Mouse (Mus musculus): ENCODE data around the gene Gm27027. TPM values are rescaled to one million over a fixed set of nuclear protein-coding genes. Genes with fewer than 3 reads are reported as not detected.

Gm27027 gene
- total RNA-seq (2021), result not detected

- intact Hi-C loops (cut with DNase I), result no loop called here
- no peak for DNase-seq (ENCODE audit: low spot score)
These were observed at the start of gene Gm27027 for GRCm38 (mm10) chr2:93996254-93996653. TSS of gene Gm27027 (minus strand) at chr2:93996354.

DNA sequence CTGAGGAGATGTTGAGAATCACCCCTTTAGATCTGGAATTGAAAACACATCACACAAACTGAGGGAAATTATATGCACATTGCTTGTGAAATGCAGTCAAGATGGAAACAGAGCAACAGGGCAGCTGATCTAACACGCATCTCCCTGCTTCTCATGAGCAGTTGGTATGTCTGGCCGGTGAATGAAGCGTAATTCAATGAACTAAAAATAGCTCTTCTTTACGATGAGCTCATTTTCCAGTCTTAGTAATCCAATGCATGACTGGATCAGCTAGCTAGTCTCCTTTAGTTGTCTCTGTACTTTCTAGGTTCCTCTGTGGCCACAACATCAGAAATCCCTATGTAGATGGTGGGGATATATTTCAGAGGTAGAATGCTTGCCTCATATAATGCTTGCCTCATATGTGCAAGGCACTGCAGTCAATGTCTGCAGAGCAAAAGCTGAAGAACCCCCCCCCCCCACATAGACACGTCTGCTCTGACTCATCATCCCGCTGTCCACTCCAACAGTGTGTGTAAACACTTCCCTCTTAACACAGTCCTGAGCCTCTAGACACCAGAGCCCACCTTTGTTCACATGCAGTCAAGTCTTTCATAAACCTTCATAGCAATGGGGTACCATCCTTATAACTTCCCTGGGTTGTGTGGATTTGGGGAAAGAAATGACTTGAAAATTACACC lies 49.4 kb upstream of the Gm27027 start:
- intact Hi-C loops (cut with DNase I), result no loop called here
- no peak for DNase-seq (ENCODE audit: low spot score)

- intact Hi-C loops (cut with DNase I), result no loop called here
- no peak for DNase-seq (ENCODE audit: low spot score)
These were observed 48.0 kb upstream of the Gm27027 start for GRCm38 (mm10) chr2:94044174-94044573.

DNA sequence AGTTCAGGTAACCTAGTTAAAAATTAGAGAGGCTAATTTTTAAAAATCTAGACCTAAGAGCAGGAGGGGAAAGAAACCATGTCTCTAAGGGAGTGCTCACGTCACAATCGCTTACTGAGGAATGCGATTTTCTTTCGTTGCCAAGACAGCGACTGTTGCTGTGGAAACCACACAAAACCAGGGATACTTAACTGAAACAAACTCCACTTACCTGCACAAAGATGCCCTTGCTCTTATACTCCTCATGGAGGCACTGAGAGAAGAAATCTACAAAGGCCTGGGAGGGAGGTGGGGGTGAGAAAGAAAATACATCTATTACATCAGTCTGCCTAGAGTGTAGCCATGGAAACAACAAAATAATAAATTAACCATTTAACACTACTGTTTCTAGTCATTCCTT lies 47.5 kb upstream of the Gm27027 start:
- DNase-seq (ENCODE audit: low spot score), result no peak
- intact Hi-C loops (cut with DNase I), result no loop called here

DNA sequence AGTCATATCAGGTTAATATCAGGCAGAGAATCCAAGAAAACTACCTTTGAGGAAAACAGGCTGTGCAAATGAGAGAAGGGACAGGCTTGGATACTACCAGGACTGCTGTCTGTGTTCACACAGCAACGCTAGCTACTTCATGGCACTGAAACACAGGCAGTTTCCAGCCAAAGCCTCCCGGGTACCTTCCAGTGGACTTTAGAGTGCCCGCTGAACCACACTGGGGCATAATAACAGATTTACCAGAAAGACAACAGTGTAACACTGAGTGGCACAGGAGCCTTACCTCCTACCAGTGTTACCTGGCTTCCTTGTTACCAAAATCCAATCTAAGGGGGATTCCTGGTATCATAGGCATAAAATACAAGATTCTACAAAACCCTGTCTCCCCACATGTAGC lies 46.3 kb upstream of the Gm27027 start:
- DNase-seq (ENCODE audit: low spot score), result no peak
- intact Hi-C loops (cut with DNase I), result no loop called here

- intact Hi-C loops (cut with DNase I), result no loop called here
These were observed 44.4 kb upstream of the Gm27027 start for GRCm38 (mm10) chr2:94040391-94041125.

GRCm38 (mm10) chr2:94035428-94036331 lies 39.5 kb upstream of the Gm27027 start:
- no peak for DNase-seq (ENCODE audit: low spot score)

More at GRCm38 (mm10) chr2:94040391-94041125, 44.4 kb upstream of the Gm27027 start:
- DNase-seq (ENCODE audit: low spot score), result no peak

GRCm38 (mm10) chr2:94030602-94031001 lies 34.4 kb upstream of the Gm27027 start:
- no peak for DNase-seq (ENCODE audit: low spot score)
- intact Hi-C loops (cut with DNase I), result no loop called here

More at GRCm38 (mm10) chr2:94035428-94036331, 39.5 kb upstream of the Gm27027 start:
- intact Hi-C loops (cut with DNase I), result loop anchor here (5.0 kb wide), 2 partner anchors 212 to 257 kb away; no protein-coding TSS in a partner anchor

GRCm38 (mm10) chr2:94024637-94025036 lies 28.5 kb upstream of the Gm27027 start:
- intact Hi-C loops (cut with DNase I), result no loop called here
- DNase-seq (ENCODE audit: low spot score), result no peak

GRCm38 (mm10) chr2:94010335-94011291 lies 14.5 kb upstream of the Gm27027 start, which contains the start of gene Alkbh3:
TSS of gene Alkbh3 (minus strand) at chr2:94010807.
- peak; percentile 76 for DNase-seq (ENCODE audit: low spot score)
- intact Hi-C loops (cut with DNase I), result no loop called here

DNA sequence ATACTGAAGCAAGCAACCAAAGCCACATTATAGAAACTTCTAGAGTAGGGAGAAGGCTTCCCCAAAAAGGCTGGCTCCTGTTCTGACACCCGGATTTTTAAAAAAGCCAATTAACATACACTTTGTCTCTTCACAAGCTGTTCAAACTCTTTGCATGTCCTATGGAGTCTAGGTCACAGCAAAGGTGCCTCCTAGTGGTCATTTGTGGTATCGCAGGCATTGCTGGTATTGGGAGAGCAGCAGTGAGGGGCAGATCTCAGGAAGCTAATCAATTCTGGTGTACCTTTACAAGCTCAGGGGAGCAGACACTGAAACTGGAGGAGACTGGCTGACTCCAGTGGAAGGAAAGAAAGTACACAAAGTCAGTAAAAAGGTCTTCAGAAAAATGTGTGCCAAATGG lies 6.2 kb upstream of the Gm27027 start:
- intact Hi-C loops (cut with DNase I), result loop anchor here (1.0 kb wide), 1 partner anchor 131 kb away; no protein-coding TSS in a partner anchor
- peak; percentile 39 for DNase-seq (ENCODE audit: low spot score)

DNA sequence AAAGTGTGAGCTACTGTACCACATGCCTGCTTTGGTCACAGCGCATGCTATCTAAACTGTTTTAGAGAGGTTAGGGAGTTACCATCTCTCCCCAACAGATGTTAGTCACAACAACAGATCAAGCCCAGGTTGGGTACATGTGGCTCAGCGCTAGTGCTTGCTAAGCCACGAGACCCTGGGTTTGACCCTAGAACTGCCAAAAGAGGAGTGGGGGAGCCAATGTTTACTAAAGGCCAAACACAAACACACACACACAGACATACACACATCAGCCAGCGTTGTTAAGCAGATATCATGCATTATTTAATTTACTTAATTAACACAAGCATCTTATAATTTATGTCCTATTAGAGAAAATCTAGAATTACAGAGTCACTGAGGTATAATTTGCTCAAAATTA lies 5.8 kb upstream of the Gm27027 start:
- intact Hi-C loops (cut with DNase I), result loop anchor here (1.0 kb wide), 1 partner anchor 131 kb away; no protein-coding TSS in a partner anchor
- no peak for DNase-seq (ENCODE audit: low spot score)

GRCm38 (mm10) chr2:94001411-94001810 lies 5.3 kb upstream of the Gm27027 start:
- DNase-seq (ENCODE audit: low spot score), result no peak

GRCm38 (mm10) chr2:93992810-93993209 lies 3.3 kb downstream of the Gm27027 start:
- intact Hi-C loops (cut with DNase I), result no loop called here
- DNase-seq (ENCODE audit: low spot score), result no peak

More at GRCm38 (mm10) chr2:94001411-94001810, 5.3 kb upstream of the Gm27027 start:
- intact Hi-C loops (cut with DNase I), result no loop called here

- intact Hi-C loops (cut with DNase I), result no loop called here
- no peak for DNase-seq (ENCODE audit: low spot score)
These were observed 3.9 kb downstream of the Gm27027 start for GRCm38 (mm10) chr2:93992259-93992658.

DNA sequence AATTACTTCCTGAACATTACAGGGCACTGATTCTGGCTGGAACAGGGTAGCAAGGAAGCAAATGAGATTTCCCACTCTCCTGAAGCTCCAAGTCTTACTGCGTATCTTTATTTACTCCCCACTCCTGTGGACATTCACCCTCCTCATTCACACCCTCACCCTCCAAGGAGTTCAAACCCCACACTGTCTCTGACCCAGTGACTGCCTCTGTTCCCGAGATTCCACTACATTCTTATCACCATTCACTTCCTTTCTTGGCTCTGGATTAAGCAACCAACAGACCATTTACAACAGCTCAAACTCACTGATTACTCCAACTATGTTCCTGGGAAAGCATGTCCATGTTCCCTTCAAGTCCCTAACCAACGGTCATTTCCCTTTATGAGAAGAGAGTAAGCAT lies 4.8 kb downstream of the Gm27027 start:
- intact Hi-C loops (cut with DNase I), result no loop called here
- no peak for DNase-seq (ENCODE audit: low spot score)

DNA sequence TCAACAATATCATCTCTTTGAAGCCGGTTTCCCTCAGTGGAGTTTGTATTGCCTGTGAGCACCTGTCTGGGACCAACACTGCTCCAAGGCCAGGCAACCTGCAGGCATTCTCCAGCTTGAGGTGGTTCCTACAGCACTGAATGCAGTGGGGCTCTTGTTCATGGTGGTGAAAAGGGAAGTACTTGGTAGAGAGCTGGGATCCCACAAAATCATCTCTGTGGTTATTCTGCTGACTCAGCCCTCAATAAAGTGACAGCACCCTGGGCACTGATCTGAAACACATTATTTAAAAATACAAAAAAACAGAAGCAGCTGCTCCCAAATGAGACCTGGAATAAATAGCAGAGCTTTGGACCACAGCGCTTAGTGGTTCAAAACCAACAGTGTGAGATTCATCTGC lies 7.7 kb downstream of the Gm27027 start:
- intact Hi-C loops (cut with DNase I), result no loop called here
- DNase-seq (ENCODE audit: low spot score), result no peak

DNA sequence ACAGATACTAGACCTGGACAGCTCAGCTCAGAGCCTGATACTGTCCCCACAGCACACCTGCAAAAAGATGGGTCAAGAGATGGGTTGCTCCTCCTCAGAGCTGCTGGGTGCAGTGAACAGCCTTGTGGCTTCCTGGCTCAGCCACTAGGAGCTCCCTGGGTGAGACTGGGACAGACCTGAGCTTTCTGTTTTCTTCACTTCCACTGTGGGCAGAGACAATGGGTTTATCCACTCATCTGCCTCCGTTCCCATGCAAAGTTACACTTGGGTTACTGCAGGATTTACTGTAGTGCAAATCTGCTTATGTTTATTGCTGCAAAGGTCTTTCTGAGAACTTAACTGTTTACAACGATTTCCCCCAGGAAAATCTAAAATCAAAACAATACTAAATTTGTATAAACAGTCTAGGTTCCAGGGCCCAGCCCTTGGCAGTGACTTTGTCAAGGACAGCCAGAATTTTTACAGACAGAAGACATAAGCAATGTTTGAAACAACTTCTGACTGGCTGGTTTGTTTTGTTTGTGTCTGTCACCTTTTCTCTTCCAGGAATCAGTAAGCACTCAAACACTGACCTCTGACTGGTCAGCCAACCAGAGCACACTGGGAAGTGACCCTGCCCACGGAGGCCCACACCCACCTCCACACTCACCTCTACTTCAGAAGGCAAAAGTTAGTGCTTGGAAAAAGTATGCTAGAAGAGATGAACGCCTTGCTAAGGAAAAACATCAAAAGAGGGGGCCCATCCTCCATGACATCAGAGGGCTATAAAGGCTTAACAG lies 13.5 kb downstream of the Gm27027 start:
- no peak for DNase-seq (ENCODE audit: low spot score)
- intact Hi-C loops (cut with DNase I), result no loop called here

Measured in heart, postnatal 25 days (tissue).